20 mouse cellular contexts compared by ENCODE assay signal in genomic region chr2:105953862-105954261, GRCm38 (mm10). TPM values are rescaled to one million over a fixed set of nuclear protein-coding genes. Genes with fewer than 3 reads are reported as not detected.
DNase-seq lines count a peak whose midpoint lies in the region; ATAC-seq lines count a peak whose summit lies in the region.
"Had no signal": no experiment of that assay in that cellular context is flagged by ENCODE, and none has a peak within 500 bp of the region (broad histone marks: within the 10 kb centered on the region; RNA-seq: fewer than 3 reads in every experiment).

No protein-coding gene starts in this region.

- no peak overlapping the region for H3K9ac ChIP-seq in liver, embryonic 11.5 days (ENCODE audit: low read depth, low read length)
- H3K9ac ChIP-seq in midbrain, embryonic 11.5 days (ENCODE audit: low read length) = no peak overlapping the region
- H3K9ac ChIP-seq in midbrain, embryonic 13.5 days (replicated peaks) = no peak overlapping the region
- H3K9ac ChIP-seq: embryonic facial prominence, embryonic 12.5 days; forebrain, embryonic 13.5 days; forebrain, embryonic 15.5 days had no signal

- no peak overlapping the region for H3K4me2 ChIP-seq in liver, embryonic 11.5 days
- H3K4me2 ChIP-seq in midbrain, embryonic 11.5 days = no peak overlapping the region
- H3K4me2 ChIP-seq in midbrain, embryonic 13.5 days (replicated peaks) = no peak overlapping the region
- H3K4me2 ChIP-seq: embryonic facial prominence, embryonic 12.5 days; forebrain, embryonic 13.5 days; forebrain, embryonic 15.5 days had no signal

- no peak for ATAC-seq in liver, embryonic 11.5 days (replicated peaks; ENCODE audit: low FRiP score)
- no peak for ATAC-seq in midbrain, embryonic 11.5 days (ENCODE audit: low FRiP score)
- no peak for ATAC-seq in midbrain, embryonic 13.5 days
- ATAC-seq in megakaryocyte-erythroid progenitor cell, adult 5-6 weeks (replicated peaks; ENCODE audit: low FRiP score, low TSS enrichment, poor library complexity, severe bottlenecking) = peak; percentile 52; the same call in 1 of the 2 replicates
- ATAC-seq: activated CD4-positive, CD25-positive, alpha-beta regulatory T cell, adult 4 months; forebrain, embryonic 13.5 days; forebrain, embryonic 15.5 days; Patski had no signal

- H3K9me3 ChIP-seq in liver, embryonic 11.5 days (ENCODE audit: control insufficient read depth, low read length) = no peaks in the 10 kb centered on the region
- H3K9me3 ChIP-seq in midbrain, embryonic 11.5 days (ENCODE audit: control insufficient read depth, low read length) = no peaks in the 10 kb centered on the region
- H3K9me3 ChIP-seq in midbrain, embryonic 13.5 days = no peaks in the 10 kb centered on the region
- H3K9me3 ChIP-seq: embryonic facial prominence, embryonic 10.5 days; embryonic facial prominence, embryonic 12.5 days; forebrain, embryonic 13.5 days; forebrain, embryonic 15.5 days had no signal

- no peaks in the 10 kb centered on the region for H3K27me3 ChIP-seq in liver, embryonic 11.5 days (replicated peaks; ENCODE audit: control insufficient read depth, insufficient read depth, low read length)
- no peaks in the 10 kb centered on the region for H3K27me3 ChIP-seq in midbrain, embryonic 11.5 days (ENCODE audit: control insufficient read depth, insufficient read depth, low read length)
- no peaks in the 10 kb centered on the region for H3K27me3 ChIP-seq in midbrain, embryonic 13.5 days
- H3K27me3 ChIP-seq: embryonic facial prominence, embryonic 12.5 days; forebrain, embryonic 13.5 days; forebrain, embryonic 15.5 days; Patski had no signal

- peak; percentile 5 for DNase-seq in liver
- no peak for DNase-seq in liver, embryonic 11.5 days (ENCODE audit: low spot score)
- peak; percentile 74 for DNase-seq in midbrain, embryonic 11.5 days (ENCODE audit: low spot score, missing footprints)
- no peak for DNase-seq in frontal cortex, postnatal 14 days (ENCODE audit: low spot score in 2 of 2)
- DNase-seq: adrenal gland, adult 8-10 months; adrenal gland, postnatal 14 days; adrenal gland, postnatal 36 days; cerebellum, adult 11-12 months; cerebellum, adult 2 months; cerebellum, adult 9-10 months; cerebellum, postnatal 10 days; cerebellum, postnatal 25 days had no signal

- H3K36me3 ChIP-seq in liver, embryonic 11.5 days (ENCODE audit: control insufficient read depth, insufficient read depth, low read length) = no peaks in the 10 kb centered on the region
- no peaks in the 10 kb centered on the region for H3K36me3 ChIP-seq in midbrain, embryonic 11.5 days (ENCODE audit: control insufficient read depth, insufficient read depth, low read length)
- H3K36me3 ChIP-seq in midbrain, embryonic 13.5 days = no peaks in the 10 kb centered on the region
- H3K36me3 ChIP-seq: embryonic facial prominence, embryonic 12.5 days; forebrain, embryonic 15.5 days had no signal

- no peak overlapping the region for H3K4me3 ChIP-seq in liver, embryonic 11.5 days (ENCODE audit: low read depth, low read length)
- no peak overlapping the region for H3K4me3 ChIP-seq in midbrain, embryonic 11.5 days (ENCODE audit: low read depth, low read length)
- no peak overlapping the region for H3K4me3 ChIP-seq in midbrain, embryonic 13.5 days (replicated peaks)
- H3K4me3 ChIP-seq: embryonic facial prominence, embryonic 10.5 days; embryonic facial prominence, embryonic 12.5 days; forebrain, embryonic 13.5 days; forebrain, embryonic 15.5 days had no signal

- no peak overlapping the region for H3K27ac ChIP-seq in liver, embryonic 11.5 days (ENCODE audit: low read depth, low read length)
- no peak overlapping the region for H3K27ac ChIP-seq in midbrain, embryonic 11.5 days (ENCODE audit: low read depth, low read length)
- no peak overlapping the region for H3K27ac ChIP-seq in midbrain, embryonic 13.5 days
- H3K27ac ChIP-seq: embryonic facial prominence, embryonic 10.5 days; embryonic facial prominence, embryonic 12.5 days; forebrain, embryonic 13.5 days; forebrain, embryonic 15.5 days had no signal

- H3K4me1 ChIP-seq in liver, embryonic 11.5 days (replicated peaks; ENCODE audit: control insufficient read depth, insufficient read depth, low read length) = no peaks in the 10 kb centered on the region
- H3K4me1 ChIP-seq in midbrain, embryonic 11.5 days (ENCODE audit: control insufficient read depth, insufficient read depth, low read length) = no peaks in the 10 kb centered on the region
- no peaks in the 10 kb centered on the region for H3K4me1 ChIP-seq in midbrain, embryonic 13.5 days (replicated peaks)
- H3K4me1 ChIP-seq: embryonic facial prominence, embryonic 10.5 days; embryonic facial prominence, embryonic 12.5 days; forebrain, embryonic 13.5 days; forebrain, embryonic 15.5 days had no signal

- 65% methylated on average over 4 of the region's 4 CpGs for WGBS in liver, embryonic 11.5 days
- 90% methylated on average over 4 of the region's 4 CpGs for WGBS in midbrain, embryonic 11.5 days
- 92% methylated on average over 4 of the region's 4 CpGs for WGBS in midbrain, embryonic 13.5 days

RNA-seq across cellular contexts. Expression of gene Immp1l, which starts 49.4 kb away (rescaled TPM):
- polyA plus RNA-seq in liver, embryonic 11.5 days (2014; fragmentation: Nextera tagmentation; extraction: Ambion mirVana) = 105 and 110 TPM in 2 replicates
- 132 and 136 TPM in 2 replicates for polyA plus RNA-seq in midbrain, embryonic 11.5 days (2014; fragmentation: Nextera tagmentation; extraction: Ambion mirVana)
- 103 and 106 TPM in 2 replicates for polyA plus RNA-seq in midbrain, embryonic 13.5 days (2015; fragmentation: Nextera tagmentation; extraction: Ambion mirVana)
- total RNA-seq in megakaryocyte-erythroid progenitor cell, adult 5-6 weeks (2014; fragmentation: Nextera tagmentation) = 47.5 and 61.7 TPM in 2 replicates
- total RNA-seq in megakaryocyte-erythroid progenitor cell, adult 5-6 weeks (2017) = 55.6 and 72.8 TPM in 2 replicates

RNA-seq across cellular contexts. Expression of gene Dnajc24, which starts 49.5 kb away (rescaled TPM):
- 35.5 and 40.7 TPM in 2 replicates for polyA plus RNA-seq in liver, embryonic 11.5 days (2014; fragmentation: Nextera tagmentation; extraction: Ambion mirVana)
- polyA plus RNA-seq in midbrain, embryonic 11.5 days (2014; fragmentation: Nextera tagmentation; extraction: Ambion mirVana) = 47.7 and 55.4 TPM in 2 replicates
- polyA plus RNA-seq in midbrain, embryonic 13.5 days (2015; fragmentation: Nextera tagmentation; extraction: Ambion mirVana) = 37.7 and 37.9 TPM in 2 replicates
- 29.7 and 30.4 TPM in 2 replicates for total RNA-seq in megakaryocyte-erythroid progenitor cell, adult 5-6 weeks (2014; fragmentation: Nextera tagmentation)
- 26.5 and 28.6 TPM in 2 replicates for total RNA-seq in megakaryocyte-erythroid progenitor cell, adult 5-6 weeks (2017)

RNA-seq across cellular contexts. Expression of gene Elp4, which starts 49.5 kb away (rescaled TPM):
- polyA plus RNA-seq in liver, embryonic 11.5 days (2014; fragmentation: Nextera tagmentation; extraction: Ambion mirVana) = 28.2 and 35.3 TPM in 2 replicates
- polyA plus RNA-seq in midbrain, embryonic 11.5 days (2014; fragmentation: Nextera tagmentation; extraction: Ambion mirVana) = 59.6 and 61.9 TPM in 2 replicates
- 43.3 and 45.2 TPM in 2 replicates for polyA plus RNA-seq in midbrain, embryonic 13.5 days (2015; fragmentation: Nextera tagmentation; extraction: Ambion mirVana)
- total RNA-seq in megakaryocyte-erythroid progenitor cell, adult 5-6 weeks (2014; fragmentation: Nextera tagmentation) = 21.5 and 41.7 TPM in 2 replicates
- total RNA-seq in megakaryocyte-erythroid progenitor cell, adult 5-6 weeks (2017) = 20.7 and 30.3 TPM in 2 replicates

Comparison
In these comparisons a context has a peak if more than half of its experiments do, and no peak if none do; other contexts are left out.
1. DNase-seq: peak in liver (single experiment) and midbrain, embryonic 11.5 days (single experiment); none in liver, embryonic 11.5 days (single experiment) and frontal cortex, postnatal 14 days (0 of 2).